Mouse (Mus musculus): Measurements from ENCODE around the gene Rragd. TPM values are rescaled to one million over a fixed set of nuclear protein-coding genes. Genes with fewer than 3 reads are reported as not detected.

The Rragd gene
- 22.9 and 31.8 TPM in 2 replicates for polyA plus RNA-seq (2021; fragmentation: Nextera tagmentation)
- long read RNA-seq, experiment 1, full-length matches to known transcripts: 175 of 224 reads
- long read RNA-seq, experiment 1, partial matches to known transcripts: 3 of 224 reads
- long read RNA-seq, experiment 1, other reads (novel, unspliced or antisense): 46 of 224 reads
- long read RNA-seq, experiment 2, full-length matches to known transcripts: 36 of 65 reads
- long read RNA-seq, experiment 2, partial matches to known transcripts: 3 of 65 reads
- long read RNA-seq, experiment 2, other reads (novel, unspliced or antisense): 26 of 65 reads

DNA sequence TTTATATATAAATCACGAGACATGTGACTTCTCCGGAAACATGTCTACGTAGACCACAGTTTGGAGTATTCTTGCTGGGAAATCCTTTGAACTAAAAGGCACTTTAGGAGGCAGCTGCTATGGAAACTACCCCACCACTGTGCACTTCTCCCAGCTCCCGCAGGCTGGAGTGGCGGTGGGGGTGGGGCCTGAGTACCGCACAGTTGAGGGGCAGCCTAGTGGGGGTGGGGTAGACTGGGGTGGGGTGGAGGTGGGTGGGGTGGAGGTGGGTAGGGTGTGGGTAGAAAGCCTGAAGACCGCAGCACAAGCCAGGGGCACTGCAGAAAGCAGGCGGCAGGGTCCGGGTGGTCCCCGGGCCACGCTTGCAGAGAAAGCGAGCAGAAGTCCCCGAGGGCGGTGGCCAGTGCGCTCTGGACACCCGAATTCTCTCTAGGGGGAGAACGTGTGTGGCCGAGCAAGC lies at the start of gene Rragd:
Gene Rragd, plus strand, starts transcription at position 322 of the 460 bp plus-strand sequence.

DNA sequence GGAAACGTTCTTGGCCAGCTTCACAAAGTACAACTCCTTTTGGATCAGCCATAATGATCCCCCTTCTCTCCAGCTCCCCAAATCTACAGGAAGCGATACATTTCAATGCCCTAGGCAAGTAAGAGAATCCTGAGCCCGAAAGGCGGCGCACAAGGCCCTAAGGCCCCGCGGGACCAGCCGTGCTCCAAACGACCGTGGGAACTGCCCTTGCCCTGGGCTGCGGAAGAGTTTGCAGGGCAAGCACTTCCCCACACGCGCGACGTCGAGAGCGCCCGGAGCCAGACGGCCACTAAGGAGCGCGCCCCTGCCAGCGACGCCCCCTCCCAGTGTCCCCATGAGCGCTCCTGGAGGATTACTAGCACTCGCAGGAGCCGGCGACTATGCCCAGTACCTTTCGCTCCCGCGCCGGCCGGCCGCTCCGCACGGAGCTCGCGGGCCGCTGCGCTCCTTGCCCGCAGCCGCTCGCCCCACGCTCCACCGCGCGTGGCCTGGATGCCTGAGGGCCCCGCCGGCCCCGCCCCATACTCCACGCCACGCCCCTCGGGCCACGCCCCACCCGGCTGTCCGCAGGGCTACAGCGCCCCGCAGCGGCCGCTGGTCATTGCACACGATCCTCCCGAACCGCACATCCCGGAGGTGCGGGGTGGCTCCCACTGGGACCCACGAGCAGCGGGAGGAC lies 32.3 kb upstream of the Rragd start, which contains the start of gene Ankrd6:
Gene Ankrd6, minus strand, starts transcription at position 486 of the 679 bp plus-strand sequence.

DNA sequence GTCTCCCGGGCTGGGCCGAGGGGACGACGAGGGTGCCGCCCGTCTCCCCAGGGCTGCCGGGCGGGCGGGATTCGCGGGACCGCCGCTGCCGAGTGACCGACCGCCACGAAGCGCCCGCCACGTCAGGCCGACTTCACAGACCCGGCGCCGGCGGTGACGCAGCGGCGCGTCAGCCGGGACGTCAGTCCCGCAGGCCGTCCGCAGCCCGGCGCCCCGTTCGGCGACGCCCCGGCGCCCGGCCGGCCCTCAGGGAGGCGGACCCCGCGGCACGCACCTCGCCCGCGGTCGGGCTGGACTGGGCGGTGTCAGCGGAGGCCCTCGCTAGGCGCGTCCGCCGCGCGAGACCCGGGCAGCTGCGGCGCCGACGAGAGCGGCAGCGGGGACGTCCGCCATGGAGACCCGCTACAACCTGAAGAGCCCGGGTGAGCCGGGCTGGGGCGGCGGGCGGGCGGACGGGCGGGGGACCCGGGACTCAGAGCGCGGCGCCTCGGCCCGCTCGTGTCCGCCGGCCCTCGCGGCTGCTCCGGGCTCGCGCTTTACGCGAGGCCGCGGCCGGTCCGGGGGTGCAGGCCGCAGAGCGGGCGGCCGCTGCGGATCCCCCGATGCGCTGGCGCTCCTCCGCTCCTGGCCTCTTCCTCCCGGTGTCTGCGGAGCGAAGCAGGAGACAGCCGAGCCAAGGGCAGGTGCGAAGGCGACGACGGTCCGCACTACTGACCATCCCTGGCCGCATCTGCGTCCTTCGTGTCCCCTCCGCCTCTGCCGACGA lies 48.5 kb downstream of the Rragd start, which contains the start of gene Ube2j1:
Gene Ube2j1, plus strand, starts transcription at position 222 of the 766 bp plus-strand sequence.

DNA sequence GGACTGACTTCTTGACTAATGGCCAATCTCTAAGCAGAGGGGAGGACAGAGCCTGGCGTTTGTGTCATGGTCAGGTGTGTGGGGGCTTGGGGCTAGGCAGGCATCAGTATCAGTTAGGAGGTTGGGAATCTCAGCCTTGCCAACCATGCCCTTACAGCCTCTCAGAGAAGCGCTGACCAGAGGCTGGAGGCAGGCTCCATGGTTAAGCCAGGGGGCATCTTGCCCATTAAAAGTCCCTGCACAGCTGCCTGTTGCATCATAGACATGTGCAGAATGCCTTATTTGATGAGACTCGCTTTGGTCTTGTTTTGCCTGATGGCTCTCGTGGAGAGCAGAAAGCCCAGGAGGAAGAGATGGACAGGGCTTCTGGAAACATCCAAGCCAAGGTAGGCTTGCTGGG lies 80.1 kb downstream of the Rragd start, which contains the start of gene Gabrr2:
Gene Gabrr2, plus strand, starts transcription at position 19 of the 400 bp plus-strand sequence.

Other genes starting within 250 kb of the Rragd start
- gene Lyrm2, start 182.8 kb upstream of the Rragd start, polyA plus RNA-seq (2021; fragmentation: Nextera tagmentation): 92.8 and 95.3 TPM in 2 replicates
- 12.0 and 12.9 TPM in 2 replicates for gene Ankrd6, start 32.2 kb upstream of the Rragd start, polyA plus RNA-seq (2021; fragmentation: Nextera tagmentation)
- gene Ube2j1, start 48.4 kb downstream of the Rragd start, polyA plus RNA-seq (2021; fragmentation: Nextera tagmentation): 34.1 and 40.6 TPM in 2 replicates
- 0.83 and 0.87 TPM in 2 replicates for gene Gabrr2, start 80.0 kb downstream of the Rragd start, polyA plus RNA-seq (2021; fragmentation: Nextera tagmentation)
- gene Gabrr1, start 149.5 kb downstream of the Rragd start, polyA plus RNA-seq (2021; fragmentation: Nextera tagmentation): 0.09 TPM in 1 of 2 replicates, not detected in the other
- gene Pm20d2, start 206.7 kb downstream of the Rragd start, polyA plus RNA-seq (2021; fragmentation: Nextera tagmentation): 0.72 and 3.0 TPM in 2 replicates
- gene Srsf12, start 226.0 kb downstream of the Rragd start, polyA plus RNA-seq (2021; fragmentation: Nextera tagmentation): 14.6 and 23.3 TPM in 2 replicates